In genomic region chr5:135557671-135558070, GRCm38 (mm10) we compare ENCODE assay signal across 26 mouse cellular contexts. TPM values are rescaled to one million over a fixed set of nuclear protein-coding genes. Genes with fewer than 3 reads are reported as not detected.
DNase-seq lines count a peak whose midpoint lies in the region; ATAC-seq lines count a peak whose summit lies in the region.
"Had no signal": no experiment of that assay in that cellular context is flagged by ENCODE, and none has a peak within 500 bp of the region (broad histone marks: within the 10 kb centered on the region; RNA-seq: fewer than 3 reads in every experiment).

No protein-coding gene starts in this region.

- no peaks in the 10 kb centered on the region for H3K4me1 ChIP-seq in midbrain, embryonic 12.5 days
- no peaks in the 10 kb centered on the region; the same call in 1 of the 2 replicates for H3K4me1 ChIP-seq in midbrain, embryonic 15.5 days
- no peaks in the 10 kb centered on the region for H3K4me1 ChIP-seq in hindbrain, embryonic 11.5 days (replicated peaks; ENCODE audit: control insufficient read depth, insufficient read depth, low read length)
- peaks cover 18% of the 10 kb centered on the region for H3K4me1 ChIP-seq in hindbrain, embryonic 13.5 days (replicated peaks)
- peaks cover 10% of the 10 kb centered on the region for H3K4me1 ChIP-seq in neural tube, embryonic 14.5 days (ENCODE audit: control insufficient read depth, insufficient read depth, low read length)
- H3K4me1 ChIP-seq: embryonic facial prominence, embryonic 15.5 days had no signal

- no peaks in the 10 kb centered on the region for H3K9me3 ChIP-seq in midbrain, embryonic 12.5 days
- no peaks in the 10 kb centered on the region for H3K9me3 ChIP-seq in midbrain, embryonic 15.5 days
- H3K9me3 ChIP-seq in hindbrain, embryonic 11.5 days (ENCODE audit: control insufficient read depth, low read length) = no peaks in the 10 kb centered on the region
- H3K9me3 ChIP-seq in hindbrain, embryonic 13.5 days = no peaks in the 10 kb centered on the region
- no peaks in the 10 kb centered on the region for H3K9me3 ChIP-seq in neural tube, embryonic 14.5 days (ENCODE audit: control insufficient read depth, low read length)
- H3K9me3 ChIP-seq: embryonic facial prominence, embryonic 15.5 days; kidney, embryonic 15.5 days had no signal

- no peak overlapping the region for H3K4me3 ChIP-seq in midbrain, embryonic 12.5 days
- H3K4me3 ChIP-seq in midbrain, embryonic 15.5 days = no peak overlapping the region
- no peak overlapping the region for H3K4me3 ChIP-seq in hindbrain, embryonic 11.5 days (ENCODE audit: low read depth, low read length)
- H3K4me3 ChIP-seq in hindbrain, embryonic 13.5 days = no peak overlapping the region
- no peak overlapping the region for H3K4me3 ChIP-seq in neural tube, embryonic 14.5 days (ENCODE audit: low read depth, low read length)
- H3K4me3 ChIP-seq: embryonic facial prominence, embryonic 15.5 days; kidney, embryonic 15.5 days had no signal

- WGBS in midbrain, embryonic 12.5 days = 73% methylated on average over 3 of the region's 3 CpGs
- 66% methylated on average over 3 of the region's 3 CpGs for WGBS in midbrain, embryonic 15.5 days
- 78% methylated on average over 3 of the region's 3 CpGs for WGBS in hindbrain, embryonic 11.5 days
- WGBS in hindbrain, embryonic 13.5 days = 56% methylated on average over 3 of the region's 3 CpGs
- 32% methylated on average over 3 of the region's 3 CpGs for WGBS in neural tube, embryonic 14.5 days

- H3K27ac ChIP-seq in midbrain, embryonic 12.5 days (replicated peaks) = peak overlapping the region; percentile 49; the same call in 1 of the 2 replicates
- no peak overlapping the region for H3K27ac ChIP-seq in midbrain, embryonic 15.5 days
- peak overlapping the region; percentile 61 for H3K27ac ChIP-seq in hindbrain, embryonic 11.5 days (ENCODE audit: low read depth, low read length)
- peak overlapping the region; percentile 86 for H3K27ac ChIP-seq in hindbrain, embryonic 13.5 days
- peak overlapping the region; percentile 77 for H3K27ac ChIP-seq in neural tube, embryonic 14.5 days (ENCODE audit: low read depth, low read length)
- H3K27ac ChIP-seq: embryonic facial prominence, embryonic 15.5 days; kidney, embryonic 15.5 days had no signal

- no peak for DNase-seq in hindbrain, embryonic 11.5 days (ENCODE audit: low spot score)
- no peak for DNase-seq in cerebellum, adult 8-10 months
- DNase-seq in right cerebral cortex, postnatal 4 days = no peak
- DNase-seq: adrenal gland, adult 8-10 months; cerebellum, adult 2 months; cerebellum, postnatal 36 days; kidney, postnatal 4 days; lung, postnatal 4 days; right cerebral cortex, postnatal 25 days; thymus, adult 2 months had no signal

- no peaks in the 10 kb centered on the region for H3K27me3 ChIP-seq in midbrain, embryonic 12.5 days
- H3K27me3 ChIP-seq in midbrain, embryonic 15.5 days (replicated peaks) = no peaks in the 10 kb centered on the region
- H3K27me3 ChIP-seq in hindbrain, embryonic 11.5 days (ENCODE audit: control insufficient read depth, insufficient read depth, low read length) = no peaks in the 10 kb centered on the region
- no peaks in the 10 kb centered on the region for H3K27me3 ChIP-seq in hindbrain, embryonic 13.5 days
- no peaks in the 10 kb centered on the region for H3K27me3 ChIP-seq in neural tube, embryonic 14.5 days (ENCODE audit: control insufficient read depth, insufficient read depth, low read length)
- H3K27me3 ChIP-seq: embryonic facial prominence, embryonic 15.5 days; kidney, embryonic 15.5 days had no signal

- no peak overlapping the region for H3K9ac ChIP-seq in midbrain, embryonic 12.5 days (replicated peaks)
- H3K9ac ChIP-seq in midbrain, embryonic 15.5 days = no peak overlapping the region
- no peak overlapping the region for H3K9ac ChIP-seq in hindbrain, embryonic 11.5 days (ENCODE audit: low read depth, low read length)
- H3K9ac ChIP-seq in hindbrain, embryonic 13.5 days = no peak overlapping the region
- no peak overlapping the region for H3K9ac ChIP-seq in neural tube, embryonic 14.5 days (replicated peaks; ENCODE audit: low read depth, low read length)
- H3K9ac ChIP-seq: embryonic facial prominence, embryonic 15.5 days; kidney, embryonic 15.5 days had no signal

- no peaks in the 10 kb centered on the region for H3K36me3 ChIP-seq in midbrain, embryonic 12.5 days
- no peaks in the 10 kb centered on the region for H3K36me3 ChIP-seq in midbrain, embryonic 15.5 days (replicated peaks)
- no peaks in the 10 kb centered on the region for H3K36me3 ChIP-seq in hindbrain, embryonic 11.5 days (ENCODE audit: control insufficient read depth, insufficient read depth, low read length)
- H3K36me3 ChIP-seq in hindbrain, embryonic 13.5 days = no peaks in the 10 kb centered on the region
- no peaks in the 10 kb centered on the region for H3K36me3 ChIP-seq in neural tube, embryonic 14.5 days (ENCODE audit: control insufficient read depth, insufficient read depth, low read length)
- H3K36me3 ChIP-seq: embryonic facial prominence, embryonic 15.5 days; kidney, embryonic 15.5 days had no signal

- ATAC-seq in midbrain, embryonic 12.5 days (ENCODE audit: low FRiP score, low read depth) = no peak
- ATAC-seq in midbrain, embryonic 15.5 days (replicated peaks) = no peak
- no peak for ATAC-seq in hindbrain, embryonic 11.5 days (ENCODE audit: low FRiP score)
- ATAC-seq in hindbrain, embryonic 13.5 days (ENCODE audit: low FRiP score) = no peak
- peak; percentile 65 for ATAC-seq in neural tube, embryonic 14.5 days (ENCODE audit: low read depth)
- ATAC-seq: forebrain, embryonic 16.5 days; intestine, postnatal 0 days had no signal

- H3K4me2 ChIP-seq in midbrain, embryonic 12.5 days (replicated peaks) = no peak overlapping the region
- H3K4me2 ChIP-seq in midbrain, embryonic 15.5 days = no peak overlapping the region
- no peak overlapping the region for H3K4me2 ChIP-seq in hindbrain, embryonic 11.5 days (replicated peaks; ENCODE audit: low read depth, low read length)
- no peak overlapping the region for H3K4me2 ChIP-seq in hindbrain, embryonic 13.5 days
- H3K4me2 ChIP-seq in neural tube, embryonic 14.5 days (ENCODE audit: low read depth, low read length) = no peak overlapping the region
- H3K4me2 ChIP-seq: embryonic facial prominence, embryonic 15.5 days; heart, embryonic 11.5 days; kidney, embryonic 15.5 days had no signal

RNA-seq across cellular contexts. Expression of gene Ccl26, which starts 5.7 kb away (rescaled TPM):
- polyA plus RNA-seq in midbrain, embryonic 12.5 days (2016; fragmentation: Nextera tagmentation; extraction: Ambion mirVana) = not detected in 2 replicates
- not detected in 2 replicates for polyA plus RNA-seq in midbrain, embryonic 15.5 days (2015; fragmentation: Nextera tagmentation; extraction: Ambion mirVana)
- not detected in 2 replicates for polyA plus RNA-seq in hindbrain, embryonic 11.5 days (2014; fragmentation: Nextera tagmentation; extraction: Ambion mirVana)
- not detected in 2 replicates for polyA plus RNA-seq in hindbrain, embryonic 13.5 days (2015; fragmentation: Nextera tagmentation; extraction: Ambion mirVana)
- not detected in 2 replicates for polyA plus RNA-seq in neural tube, embryonic 14.5 days (2014; fragmentation: Nextera tagmentation; extraction: Ambion mirVana)
- polyA plus RNA-seq: C2C12; cerebellum, adult 2 months; embryonic facial prominence, embryonic 15.5 days; forebrain, embryonic 16.5 days; heart, embryonic 11.5 days; heart, postnatal 0 days; intestine, postnatal 0 days; kidney, embryonic 15.5 days; liver, adult 2 months; liver, embryonic 16.5 days; lung, embryonic 16.5 days; spleen, adult 2 months; stomach, embryonic 14.5 days; thymus, adult 2 months had no signal

RNA-seq across cellular contexts. Expression of gene Hip1, which starts 12.8 kb away (rescaled TPM):
- polyA plus RNA-seq in midbrain, embryonic 12.5 days (2016; fragmentation: Nextera tagmentation; extraction: Ambion mirVana) = 68.4 and 69.7 TPM in 2 replicates
- 37.6 and 38.2 TPM in 2 replicates for polyA plus RNA-seq in midbrain, embryonic 15.5 days (2015; fragmentation: Nextera tagmentation; extraction: Ambion mirVana)
- polyA plus RNA-seq in hindbrain, embryonic 11.5 days (2014; fragmentation: Nextera tagmentation; extraction: Ambion mirVana) = 37.6 and 50.0 TPM in 2 replicates
- polyA plus RNA-seq in hindbrain, embryonic 13.5 days (2015; fragmentation: Nextera tagmentation; extraction: Ambion mirVana) = 38.4 and 38.5 TPM in 2 replicates
- 49.0 and 52.4 TPM in 2 replicates for polyA plus RNA-seq in neural tube, embryonic 14.5 days (2014; fragmentation: Nextera tagmentation; extraction: Ambion mirVana)

RNA-seq across cellular contexts. Expression of gene Ccl24, which starts 15.2 kb away (rescaled TPM):
- 4.7 and 4.8 TPM in 2 replicates for polyA plus RNA-seq in midbrain, embryonic 12.5 days (2016; fragmentation: Nextera tagmentation; extraction: Ambion mirVana)
- polyA plus RNA-seq in midbrain, embryonic 15.5 days (2015; fragmentation: Nextera tagmentation; extraction: Ambion mirVana) = 1.2 and 2.8 TPM in 2 replicates
- 2.0 and 2.7 TPM in 2 replicates for polyA plus RNA-seq in hindbrain, embryonic 11.5 days (2014; fragmentation: Nextera tagmentation; extraction: Ambion mirVana)
- polyA plus RNA-seq in hindbrain, embryonic 13.5 days (2015; fragmentation: Nextera tagmentation; extraction: Ambion mirVana) = 3.7 and 4.4 TPM in 2 replicates
- 3.7 TPM in 1 of 2 replicates, not detected in the other for polyA plus RNA-seq in neural tube, embryonic 14.5 days (2014; fragmentation: Nextera tagmentation; extraction: Ambion mirVana)
- polyA plus RNA-seq: C2C12 had no signal
